Mouse (Mus musculus) v-Abl transformed pro-B cells (cell line): ENCODE results near the gene Slc25a16.

Experiments used
- in situ Hi-C, 2 experiments: fragments of 400-800 bp; cut with MboI; formaldehyde crosslinking; loops; one replicate each; pipeline ENCODE4 v1.15.1; 2025; ENCODE audit not compliant: unreplicated experiment in 2 of 2

Slc25a16 gene

GRCm38 (mm10) chr10:62987341-62987740 is 66.9 kb downstream of the Slc25a16 start:
- in situ Hi-C loops, result loop anchor here (5.0 to 10.0 kb wide), 3 partner anchors 35 to 397 kb away; partner anchors contain the start of genes Dnajc12 (in 1 of the 2), Hnrnph3 (in 1 of the 2), Pbld2 (in 1 of the 2) and Sirt1 (in 1 of the 2)

DNA sequence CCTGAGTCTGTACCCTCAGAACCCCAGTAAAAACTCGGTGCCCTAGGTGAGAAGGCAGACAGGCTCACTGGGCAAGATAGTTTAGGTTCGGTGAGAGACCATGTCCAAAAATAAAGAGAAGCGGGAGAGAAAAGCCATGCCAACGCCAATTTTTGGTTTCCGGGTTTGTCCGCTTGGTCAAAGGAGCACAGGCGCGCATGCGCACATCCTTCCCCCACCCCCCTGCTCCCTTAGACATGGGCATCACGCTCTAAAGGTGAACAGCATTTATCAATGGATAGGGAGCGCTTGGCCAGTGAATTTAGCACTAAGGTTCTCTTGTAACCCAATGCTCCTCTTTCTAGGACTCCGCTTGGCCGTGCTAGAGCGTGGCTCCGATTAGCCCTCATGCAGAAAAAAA is 70.2 kb downstream of the Slc25a16 start:
- in situ Hi-C loops, result no loop called here

DNA sequence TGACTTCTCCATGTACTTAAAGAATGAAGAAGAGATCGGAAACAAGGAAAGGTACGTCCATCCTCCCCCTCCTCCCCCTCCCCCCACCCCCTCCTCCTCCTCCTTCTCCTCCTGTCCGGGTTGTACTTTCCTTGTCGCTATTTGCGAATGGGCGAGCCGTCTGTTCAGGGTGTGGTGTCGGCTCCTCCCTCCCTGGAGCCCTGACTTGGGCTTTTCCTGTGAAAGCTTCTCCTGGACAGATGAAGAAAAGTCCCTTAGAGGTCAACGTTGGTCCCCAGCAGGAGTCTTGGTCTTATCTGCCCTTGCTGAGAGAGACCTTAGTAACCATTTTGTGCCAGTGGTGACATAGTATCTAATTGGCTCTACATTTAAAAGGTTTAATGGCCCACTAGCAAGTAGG is 73.6 kb downstream of the Slc25a16 start:
- in situ Hi-C loops, result no loop called here
